Mouse (Mus musculus) CH12.LX (cell line): Measurements from ENCODE around the gene Olfr374.

Experiments
- CTCF ChIP-seq, 2 experiments: IDR thresholded peaks in 1 of 2; conservative IDR thresholded peaks in 1 of 2; 2 replicates each; pipeline ENCODE4 v1.5.1; 2011 to 2012; ENCODE audit warnings: low read depth in 2 of 2, low read length in 2 of 2, improper control_type of control experiment in 1 of 2, inconsistent platforms in 1 of 2, mild to moderate bottlenecking in 1 of 2, moderate library complexity in 1 of 2
- MAFK ChIP-seq: IDR thresholded peaks from 2 replicates; pipeline ENCODE4 v1.6.1; 2011; ENCODE audit warnings: low read length, improper control_type of control experiment; ENCODE audit not compliant: insufficient replicate concordance
- MAZ ChIP-seq: IDR thresholded peaks from 2 replicates; pipeline ENCODE4 v1.6.1; 2012; ENCODE audit warnings: low read depth, mild to moderate bottlenecking, inconsistent platforms, low read length, improper control_type of control experiment, moderate library complexity
- MYC ChIP-seq: IDR thresholded peaks from 2 replicates; pipeline ENCODE4 v1.6.1; 2011; ENCODE audit warnings: low read depth, mild to moderate bottlenecking, improper control_type of control experiment, low read length
- NRF1 ChIP-seq: IDR thresholded peaks from 2 replicates; pipeline ENCODE4 v1.6.1; 2014; ENCODE audit warnings: low read depth, mild to moderate bottlenecking, inconsistent platforms, low read length, improper control_type of control experiment, moderate library complexity
- PAX5 ChIP-seq: IDR thresholded peaks from 2 replicates; pipeline ENCODE4 v1.6.1; 2012; ENCODE audit warnings: low read length, inconsistent platforms, mixed read lengths
- POLR2A ChIP-seq: IDR thresholded peaks from 2 replicates; pipeline ENCODE4 v1.6.1; 2011; ENCODE audit warnings: low read depth, mild to moderate bottlenecking, improper control_type of control experiment, low read length
- RCOR1 ChIP-seq: conservative IDR thresholded peaks from 2 replicates; pipeline ENCODE4 v1.6.1; 2012; ENCODE audit warnings: low read depth, mild to moderate bottlenecking, inconsistent platforms, low read length, improper control_type of control experiment
- SIN3A ChIP-seq: IDR thresholded peaks from 2 replicates; pipeline ENCODE4 v1.6.1; 2012; ENCODE audit warnings: low read length, improper control_type of control experiment, inconsistent platforms
- TCF12 ChIP-seq: IDR thresholded peaks from 2 replicates; pipeline ENCODE4 v1.6.1; 2014; ENCODE audit warnings: low read depth, mild to moderate bottlenecking, inconsistent platforms, low read length, improper control_type of control experiment
- ZMIZ1 ChIP-seq: IDR thresholded peaks from 2 replicates; pipeline ENCODE4 v1.6.1; 2012; ENCODE audit warnings: low read depth, mild to moderate bottlenecking, inconsistent platforms, low read length, improper control_type of control experiment
- ZNF384 ChIP-seq: IDR thresholded peaks from 2 replicates; pipeline ENCODE4 v1.6.1; 2012; ENCODE audit warnings: low read depth, low read length, improper control_type of control experiment, inconsistent platforms

- TF ChIP-seq PAX5 (no peak), MYC (no peak), RCOR1 (no peak), ZNF384 (no peak), POLR2A (no peak), SIN3A (no peak), MAZ (no peak), CTCF (conservative IDR thresholded peaks at IDR 0.05 in 1 of 2, IDR thresholded peaks at IDR 0.05 in 1 of 2; ENCODE audit: low read depth in 2 of 2, low read length in 2 of 2) (no peak), MAFK (no peak), TCF12 (no peak), ZMIZ1 (no peak), NRF1 (no peak)
Observed at GRCm38 (mm10) chr8:72145511-72145910, 38.7 kb downstream of the Olfr374 start.
